Mouse (Mus musculus): ENCODE results near the gene Emsy. TPM values are rescaled to one million over a fixed set of nuclear protein-coding genes. Genes with fewer than 3 reads are reported as not detected.

Gene Emsy
- total and polyA plus RNA-seq, 2 experiments from 2014 or later = 25.8 to 43.0 TPM

- Histone ChIP-seq H3K4me1 (ENCODE audit: insufficient read depth, low read length) (no peaks in the 10 kb centered on the region), H3K4me2 (ENCODE audit: low read depth, low read length, poor library complexity, severe bottlenecking) (no peak overlapping the region), H3K9me3 (ENCODE audit: low read length) (no peaks in the 10 kb centered on the region), H3K9ac (replicated peaks; ENCODE audit: low read length, poor library complexity, severe bottlenecking) (no peak overlapping the region), H3K36me3 (ENCODE audit: insufficient read depth, low read length) (no peaks in the 10 kb centered on the region), H3K27me3 (ENCODE audit: insufficient read depth, low read length) (no peaks in the 10 kb centered on the region), H3K4me3 (ENCODE audit: low read depth, low read length) (no peak overlapping the region), H3K27ac (ENCODE audit: low read depth, low read length) (no peak overlapping the region)
- ATAC-seq (ENCODE audit: low FRiP score) (no peak), DNase-seq (ENCODE audit: low spot score) (no peak)
- TF ChIP-seq CTCF (IDR thresholded peaks at IDR 0.05) = no peak
- 92% methylated on average over 1 of the region's 1 CpGs for WGBS
Measured at GRCm38 (mm10) chr7:98690126-98690525, 33.5 kb upstream of the Emsy start.

DNA sequence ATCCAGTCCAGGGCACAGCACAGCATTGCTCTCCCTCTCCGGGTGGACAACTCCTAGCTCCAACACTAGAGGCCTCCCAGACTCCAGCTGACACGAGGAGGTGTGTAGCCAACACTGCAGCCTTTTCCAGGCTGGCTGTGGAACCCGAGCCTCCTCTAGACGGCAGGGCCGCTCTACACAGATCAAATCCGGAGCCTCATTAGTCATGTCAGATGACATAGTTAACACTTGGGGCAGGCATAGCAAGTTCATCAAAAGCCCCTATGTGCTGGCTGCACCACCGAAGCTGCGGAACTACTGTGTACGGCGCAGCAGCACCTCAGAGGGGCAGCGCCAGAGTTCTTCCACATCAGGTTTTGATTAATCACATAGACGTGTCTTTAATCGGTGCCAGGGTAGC lies 29.3 kb upstream of the Emsy start:
- DNase-seq (ENCODE audit: low spot score) (peak; percentile 70), ATAC-seq (ENCODE audit: low FRiP score) (no peak)
- Histone ChIP-seq H3K9ac (replicated peaks; ENCODE audit: low read length, poor library complexity, severe bottlenecking) (no peak overlapping the region), H3K4me1 (ENCODE audit: insufficient read depth, low read length) (no peaks in the 10 kb centered on the region), H3K27me3 (ENCODE audit: insufficient read depth, low read length) (no peaks in the 10 kb centered on the region), H3K9me3 (ENCODE audit: low read length) (no peaks in the 10 kb centered on the region), H3K27ac (ENCODE audit: low read depth, low read length) (no peak overlapping the region), H3K4me2 (ENCODE audit: low read depth, low read length, poor library complexity, severe bottlenecking) (no peak overlapping the region), H3K36me3 (ENCODE audit: insufficient read depth, low read length) (no peaks in the 10 kb centered on the region), H3K4me3 (ENCODE audit: low read depth, low read length) (no peak overlapping the region)
- TF ChIP-seq CTCF (IDR thresholded peaks at IDR 0.05) = peak; percentile 63
- 53% methylated on average over 13 of the region's 13 CpGs for WGBS

GRCm38 (mm10) chr7:98682821-98683220 lies 26.2 kb upstream of the Emsy start:
- Histone ChIP-seq H3K9ac (replicated peaks; ENCODE audit: low read length, poor library complexity, severe bottlenecking) (no peak overlapping the region), H3K4me2 (ENCODE audit: low read depth, low read length, poor library complexity, severe bottlenecking) (no peak overlapping the region), H3K4me1 (ENCODE audit: insufficient read depth, low read length) (no peaks in the 10 kb centered on the region), H3K36me3 (ENCODE audit: insufficient read depth, low read length) (no peaks in the 10 kb centered on the region), H3K27ac (ENCODE audit: low read depth, low read length) (no peak overlapping the region), H3K27me3 (ENCODE audit: insufficient read depth, low read length) (no peaks in the 10 kb centered on the region), H3K9me3 (ENCODE audit: low read length) (no peaks in the 10 kb centered on the region), H3K4me3 (ENCODE audit: low read depth, low read length) (no peak overlapping the region)
- peak; percentile 8; the same call in 1 of the 2 replicates for TF ChIP-seq CTCF (IDR thresholded peaks at IDR 0.05)
- ATAC-seq (ENCODE audit: low FRiP score) (no peak), DNase-seq (ENCODE audit: low spot score) (no peak)
- 96% methylated on average over 10 of the region's 10 CpGs for WGBS

- DNase-seq (ENCODE audit: low spot score) (no peak), ATAC-seq (ENCODE audit: low FRiP score) (no peak)
- Histone ChIP-seq H3K4me3 (ENCODE audit: low read depth, low read length) (no peak overlapping the region), H3K36me3 (ENCODE audit: insufficient read depth, low read length) (no peaks in the 10 kb centered on the region), H3K4me2 (ENCODE audit: low read depth, low read length, poor library complexity, severe bottlenecking) (no peak overlapping the region), H3K4me1 (ENCODE audit: insufficient read depth, low read length) (no peaks in the 10 kb centered on the region), H3K27me3 (ENCODE audit: insufficient read depth, low read length) (no peaks in the 10 kb centered on the region), H3K27ac (ENCODE audit: low read depth, low read length) (no peak overlapping the region), H3K9ac (replicated peaks; ENCODE audit: low read length, poor library complexity, severe bottlenecking) (no peak overlapping the region), H3K9me3 (ENCODE audit: low read length) (no peaks in the 10 kb centered on the region)
- 53% methylated on average over 2 of the region's 2 CpGs for WGBS
- TF ChIP-seq CTCF (IDR thresholded peaks at IDR 0.05) = no peak
Measured at GRCm38 (mm10) chr7:98680691-98681090, 24.1 kb upstream of the Emsy start.

DNA sequence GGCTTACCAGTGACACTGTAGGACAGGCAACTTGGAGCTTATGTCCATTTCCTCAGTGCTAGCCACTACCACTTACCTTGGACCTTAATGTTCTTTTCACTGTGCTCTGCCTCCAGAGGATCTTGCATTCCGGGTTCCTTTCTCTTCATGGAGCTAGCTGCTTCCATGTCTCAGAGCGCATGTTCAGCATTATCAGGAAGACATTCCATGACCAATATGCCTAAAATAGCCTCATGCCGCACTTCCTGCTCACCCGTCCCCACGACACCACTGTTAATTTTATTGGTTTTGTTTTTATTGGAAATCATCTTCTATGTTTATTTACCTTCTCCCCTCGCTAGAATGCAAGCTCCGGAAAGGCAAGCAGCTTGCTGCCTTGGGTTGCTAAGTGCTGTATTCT lies 21.9 kb upstream of the Emsy start:
- TF ChIP-seq CTCF (IDR thresholded peaks at IDR 0.05) = no peak
- Histone ChIP-seq H3K9ac (replicated peaks; ENCODE audit: low read length, poor library complexity, severe bottlenecking) (no peak overlapping the region), H3K4me2 (ENCODE audit: low read depth, low read length, poor library complexity, severe bottlenecking) (no peak overlapping the region), H3K9me3 (ENCODE audit: low read length) (no peaks in the 10 kb centered on the region), H3K4me1 (ENCODE audit: insufficient read depth, low read length) (no peaks in the 10 kb centered on the region), H3K27ac (ENCODE audit: low read depth, low read length) (no peak overlapping the region), H3K4me3 (ENCODE audit: low read depth, low read length) (no peak overlapping the region), H3K27me3 (ENCODE audit: insufficient read depth, low read length) (no peaks in the 10 kb centered on the region), H3K36me3 (ENCODE audit: insufficient read depth, low read length) (no peaks in the 10 kb centered on the region)
- DNase-seq (ENCODE audit: low spot score) (no peak), ATAC-seq (ENCODE audit: low FRiP score) (no peak)
- 68% methylated on average over 7 of the region's 7 CpGs for WGBS

DNA sequence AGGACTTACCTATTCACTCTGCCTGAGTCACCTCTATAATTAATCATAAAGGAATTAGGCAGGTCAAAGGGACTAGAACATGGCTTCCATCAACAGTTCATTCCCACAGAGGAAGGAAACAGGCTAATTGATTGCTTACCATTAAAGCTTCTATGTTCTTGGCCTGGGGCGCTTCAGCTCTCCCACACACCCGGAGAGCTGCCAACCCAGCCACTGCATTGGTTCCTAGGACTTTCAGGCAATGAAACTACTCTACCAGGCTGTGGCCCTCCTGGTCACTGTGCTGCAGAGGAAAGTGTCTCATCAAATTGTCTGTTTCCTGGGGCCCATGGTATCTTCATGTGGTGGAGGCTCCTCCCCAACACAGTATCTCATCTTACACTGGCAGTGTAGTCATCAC lies 20.9 kb upstream of the Emsy start:
- Histone ChIP-seq H3K4me2 (ENCODE audit: low read depth, low read length, poor library complexity, severe bottlenecking) (no peak overlapping the region), H3K27me3 (ENCODE audit: insufficient read depth, low read length) (no peaks in the 10 kb centered on the region)

More for the DNA sequence above, 20.9 kb upstream of the Emsy start:
- H3K4me3 ChIP-seq (ENCODE audit: low read depth, low read length) = no peak overlapping the region
- H3K4me1 ChIP-seq (ENCODE audit: insufficient read depth, low read length) = no peaks in the 10 kb centered on the region
- TF ChIP-seq CTCF (IDR thresholded peaks at IDR 0.05) = no peak
- H3K9ac ChIP-seq (replicated peaks; ENCODE audit: low read length, poor library complexity, severe bottlenecking) = no peak overlapping the region
- no peaks in the 10 kb centered on the region for H3K9me3 ChIP-seq (ENCODE audit: low read length)
- 95% methylated on average over 2 of the region's 2 CpGs for WGBS
- H3K36me3 ChIP-seq (ENCODE audit: insufficient read depth, low read length) = no peaks in the 10 kb centered on the region
- no peak for DNase-seq (ENCODE audit: low spot score)
- ATAC-seq (ENCODE audit: low FRiP score) = no peak
- no peak overlapping the region for H3K27ac ChIP-seq (ENCODE audit: low read depth, low read length)
